Mouse (Mus musculus) limb, embryonic 13.5 days (tissue): ENCODE data around the gene Ypel5. TPM values are rescaled to one million over a fixed set of nuclear protein-coding genes. Genes with fewer than 3 reads are reported as not detected.
A peak's percentile ranks its signal among the peaks of the same experiment; 100 is the strongest.

Experiments
- ATAC-seq: fragments of 200-750 bp; cut with Nextera tagmentation; 2 replicates; pipeline ENCODE4 v1.8.0; 2017; ENCODE audit warnings: low read depth, moderate number of reproducible peaks, moderate TSS enrichment; ENCODE audit not compliant: low FRiP score
- H3K27ac ChIP-seq: fragments of 300-500 bp; sonication (generic); 2 replicates; pipeline ENCODE4 v1.5.1; 2015; ENCODE audit warnings: inconsistent platforms, mild to moderate bottlenecking, moderate library complexity
- H3K27me3 ChIP-seq: fragments of 300-500 bp; sonication (generic); 2 replicates; pipeline ENCODE4 v1.6.1; 2015; ENCODE audit warnings: mild to moderate bottlenecking, inconsistent platforms
- H3K36me3 ChIP-seq: fragments of 300-500 bp; sonication (generic); 2 replicates; pipeline ENCODE4 v1.6.1; 2015; ENCODE audit warnings: inconsistent platforms, mild to moderate bottlenecking, moderate library complexity
- H3K4me1 ChIP-seq: fragments of 300-500 bp; sonication (generic); 2 replicates; pipeline ENCODE4 v1.6.1; 2015; ENCODE audit warnings: inconsistent platforms
- H3K4me2 ChIP-seq: fragments of 300-500 bp; sonication (generic); replicated peaks from 2 replicates; pipeline ENCODE4 v1.6.1; 2015; ENCODE audit warnings: inconsistent platforms, mild to moderate bottlenecking, moderate library complexity
- H3K4me3 ChIP-seq: fragments of 300-500 bp; sonication (generic); 2 replicates; pipeline ENCODE4 v1.5.1; 2015; ENCODE audit warnings: moderate library complexity, mild to moderate bottlenecking, inconsistent platforms
- H3K9ac ChIP-seq: fragments of 300-500 bp; sonication (generic); 2 replicates; pipeline ENCODE4 v1.6.1; 2015; ENCODE audit warnings: mild to moderate bottlenecking, inconsistent platforms
- H3K9me3 ChIP-seq: fragments of 300-500 bp; sonication (generic); 2 replicates; pipeline ENCODE4 v1.6.1; 2016; ENCODE audit warnings: inconsistent platforms
- WGBS: fragments of 180-500 bp; shearing (Covaris S2); methylation state at CpG from one replicate; pipeline ENCODE4 v1.1.7; 2015; 5-methylcytosine and 5-hydroxymethylcytosine counted together
- polyA plus RNA-seq: library from polyadenylated mRNA; unstranded; fragments of >200 nt; fragmentation: Nextera tagmentation; extraction: Ambion mirVana; gene quantifications from 2 replicates; pipeline ENCODE4 v1.2.1, GENCODE M21; 2015

Ypel5 gene
- 49.6 and 51.6 TPM in 2 replicates for polyA plus RNA-seq

- Histone ChIP-seq H3K27me3 (no peaks in the 10 kb centered on the region), H3K4me2 (peak within 1 kb of the TSS; percentile 68), H3K4me3 (peak within 1 kb of the TSS; percentile 85), H3K27ac (peak within 1 kb of the TSS; percentile 96), H3K4me1 (peaks cover 13% of the 10 kb centered on the region), H3K9me3 (no peaks in the 10 kb centered on the region), H3K36me3 (no peaks in the 10 kb centered on the region; the same call in 1 of the 2 replicates), H3K9ac (peak within 1 kb of the TSS; percentile 94)
- peak; percentile 98 for ATAC-seq
- 0% methylated on average over 59 of the region's 93 CpGs for WGBS
These were observed at the start of gene Ypel5 for GRCm38 (mm10) chr17:72836158-72837115. Ypel5 (plus strand) TSS chr17:72836453.

GRCm38 (mm10) chr17:72787886-72788436 is 48.3 kb upstream of the Ypel5 start:
- no peaks in the 10 kb centered on the region for H3K4me1 ChIP-seq
- 80% methylated on average over 6 of the region's 6 CpGs for WGBS
- no peaks in the 10 kb centered on the region for H3K9me3 ChIP-seq
- no peak overlapping the region for H3K27ac ChIP-seq
- H3K36me3 ChIP-seq, result no peaks in the 10 kb centered on the region
- H3K4me3 ChIP-seq, result no peak overlapping the region
- H3K27me3 ChIP-seq, result no peaks in the 10 kb centered on the region
- H3K9ac ChIP-seq, result no peak overlapping the region
- ATAC-seq, result no peak
- H3K4me2 ChIP-seq, result no peak overlapping the region

- H3K4me2 ChIP-seq, result no peak overlapping the region
- no peaks in the 10 kb centered on the region for H3K27me3 ChIP-seq
- 84% methylated on average over 4 of the region's 4 CpGs for WGBS
- H3K4me1 ChIP-seq, result no peaks in the 10 kb centered on the region; the same call in 1 of the 2 replicates
- no peak overlapping the region for H3K9ac ChIP-seq
- H3K27ac ChIP-seq, result no peak overlapping the region
- H3K9me3 ChIP-seq, result no peaks in the 10 kb centered on the region
- H3K36me3 ChIP-seq, result no peaks in the 10 kb centered on the region
- ATAC-seq, result no peak
- no peak overlapping the region for H3K4me3 ChIP-seq
These were observed 43.0 kb upstream of the Ypel5 start for GRCm38 (mm10) chr17:72793278-72793677.

GRCm38 (mm10) chr17:72794660-72795059 is 41.6 kb upstream of the Ypel5 start:
- Histone ChIP-seq H3K4me3 (no peak overlapping the region), H3K4me1 (no peaks in the 10 kb centered on the region; the same call in 1 of the 2 replicates), H3K4me2 (no peak overlapping the region), H3K36me3 (no peaks in the 10 kb centered on the region), H3K27ac (no peak overlapping the region), H3K9me3 (no peaks in the 10 kb centered on the region), H3K27me3 (no peaks in the 10 kb centered on the region), H3K9ac (no peak overlapping the region)
- WGBS, result 62% methylated on average over 6 of the region's 6 CpGs
- no peak for ATAC-seq

- Histone ChIP-seq H3K4me2 (no peak overlapping the region), H3K9me3 (no peaks in the 10 kb centered on the region), H3K27me3 (no peaks in the 10 kb centered on the region), H3K27ac (no peak overlapping the region), H3K36me3 (no peaks in the 10 kb centered on the region), H3K9ac (no peak overlapping the region), H3K4me3 (no peak overlapping the region), H3K4me1 (no peaks in the 10 kb centered on the region; the same call in 1 of the 2 replicates)
- no peak for ATAC-seq
- WGBS, result 76% methylated on average over 9 of the region's 9 CpGs
These were observed 40.7 kb upstream of the Ypel5 start for GRCm38 (mm10) chr17:72795392-72796047.

GRCm38 (mm10) chr17:72796506-72796905 is 39.7 kb upstream of the Ypel5 start:
- H3K9me3 ChIP-seq, result no peaks in the 10 kb centered on the region
- 80% methylated on average over 3 of the region's 3 CpGs for WGBS
- H3K27ac ChIP-seq, result no peak overlapping the region
- no peaks in the 10 kb centered on the region; the same call in 1 of the 2 replicates for H3K4me1 ChIP-seq
- H3K4me3 ChIP-seq, result no peak overlapping the region
- no peaks in the 10 kb centered on the region for H3K36me3 ChIP-seq
- no peaks in the 10 kb centered on the region for H3K27me3 ChIP-seq
- no peak for ATAC-seq
- no peak overlapping the region for H3K4me2 ChIP-seq
- no peak overlapping the region for H3K9ac ChIP-seq

GRCm38 (mm10) chr17:72797867-72798266 is 38.4 kb upstream of the Ypel5 start:
- WGBS, result 15% methylated on average over 2 of the region's 2 CpGs
- no peaks in the 10 kb centered on the region for H3K36me3 ChIP-seq
- no peak overlapping the region for H3K4me3 ChIP-seq
- no peaks in the 10 kb centered on the region for H3K27me3 ChIP-seq
- H3K9ac ChIP-seq, result no peak overlapping the region
- no peaks in the 10 kb centered on the region for H3K9me3 ChIP-seq
- no peak overlapping the region for H3K27ac ChIP-seq
- ATAC-seq, result no peak
- H3K4me1 ChIP-seq, result no peaks in the 10 kb centered on the region; the same call in 1 of the 2 replicates
- no peak overlapping the region for H3K4me2 ChIP-seq

- ATAC-seq, result no peak
- Histone ChIP-seq H3K27ac (no peak overlapping the region), H3K27me3 (no peaks in the 10 kb centered on the region), H3K4me2 (no peak overlapping the region), H3K4me3 (no peak overlapping the region), H3K9ac (no peak overlapping the region), H3K9me3 (no peaks in the 10 kb centered on the region), H3K36me3 (no peaks in the 10 kb centered on the region), H3K4me1 (no peaks in the 10 kb centered on the region)
- WGBS, result 56% methylated on average over 7 of the region's 7 CpGs
These were observed 26.2 kb upstream of the Ypel5 start for GRCm38 (mm10) chr17:72809942-72810654.

- Histone ChIP-seq H3K4me2 (no peak overlapping the region), H3K27ac (no peak overlapping the region), H3K27me3 (no peaks in the 10 kb centered on the region), H3K9ac (no peak overlapping the region), H3K4me3 (no peak overlapping the region), H3K9me3 (no peaks in the 10 kb centered on the region), H3K36me3 (no peaks in the 10 kb centered on the region), H3K4me1 (no peaks in the 10 kb centered on the region)
- 13% methylated on average over 12 of the region's 12 CpGs for WGBS
- ATAC-seq, result no peak; the same call in 1 of the 2 replicates
These were observed 22.6 kb upstream of the Ypel5 start for GRCm38 (mm10) chr17:72813419-72814315.

GRCm38 (mm10) chr17:72817574-72817973 is 18.7 kb upstream of the Ypel5 start:
- Histone ChIP-seq H3K27ac (no peak overlapping the region), H3K27me3 (no peaks in the 10 kb centered on the region), H3K4me1 (peaks cover 3% of the 10 kb centered on the region; the same call in 1 of the 2 replicates), H3K36me3 (no peaks in the 10 kb centered on the region), H3K4me2 (no peak overlapping the region), H3K4me3 (no peak overlapping the region), H3K9ac (no peak overlapping the region), H3K9me3 (no peaks in the 10 kb centered on the region)
- no peak for ATAC-seq
- 65% methylated on average over 5 of the region's 5 CpGs for WGBS

GRCm38 (mm10) chr17:72819714-72820113 is 16.5 kb upstream of the Ypel5 start:
- no peaks in the 10 kb centered on the region for H3K9me3 ChIP-seq
- no peak for ATAC-seq
- H3K4me2 ChIP-seq, result no peak overlapping the region
- H3K27ac ChIP-seq, result no peak overlapping the region
- no peaks in the 10 kb centered on the region for H3K36me3 ChIP-seq
- H3K4me3 ChIP-seq, result no peak overlapping the region
- WGBS, result 75% methylated on average over 2 of the region's 2 CpGs
- peaks cover 3% of the 10 kb centered on the region; the same call in 1 of the 2 replicates for H3K4me1 ChIP-seq
- H3K9ac ChIP-seq, result no peak overlapping the region
- no peaks in the 10 kb centered on the region for H3K27me3 ChIP-seq
